Mouse (Mus musculus): ENCODE measurements around the gene Tktl1. TPM values are rescaled to one million over a fixed set of nuclear protein-coding genes. Genes with fewer than 3 reads are reported as not detected.

Tktl1 gene
- polyA plus RNA-seq, 1 experiment from 2014 or later, result 0.08 TPM

GRCm38 (mm10) chrX:74254153-74254887 is 77.3 kb downstream of the Tktl1 start, which contains the start of gene Emd:
Gene Emd, plus strand, starts transcription at chrX:74254687.
- 23% methylated on average over 39 of the region's 39 CpGs for WGBS
- ATAC-seq (ENCODE audit: low FRiP score) (peak; percentile 96), DNase-seq (ENCODE audit: low spot score) (peak; percentile 87)
- peaks cover 6% of the 10 kb centered on the region for H3K4me1 ChIP-seq (replicated peaks; ENCODE audit: control insufficient read depth, insufficient read depth, low read length)
- peaks cover 15% of the 10 kb centered on the region for H3K36me3 ChIP-seq (replicated peaks; ENCODE audit: control insufficient read depth, insufficient read depth)
- peak within 1 kb of the TSS; percentile 90 for H3K27ac ChIP-seq
- peak within 1 kb of the TSS; percentile 67 for H3K4me2 ChIP-seq (replicated peaks)
- H3K4me3 ChIP-seq (replicated peaks; ENCODE audit: low read length), result peak within 1 kb of the TSS; percentile 54
- H3K27me3 ChIP-seq (ENCODE audit: control insufficient read depth, insufficient read depth, low read length), result no peaks in the 10 kb centered on the region
- no peaks in the 10 kb centered on the region for H3K9me3 ChIP-seq (ENCODE audit: control insufficient read depth, low read length)
- H3K9ac ChIP-seq, result peak within 1 kb of the TSS; percentile 75

GRCm38 (mm10) chrX:74254888-74255565 is 78.0 kb downstream of the Tktl1 start:
- H3K9me3 ChIP-seq (ENCODE audit: control insufficient read depth, low read length), result no peaks in the 10 kb centered on the region
- ATAC-seq (ENCODE audit: low FRiP score), result no peak; the same call in 1 of the 2 replicates
- no peak for DNase-seq (ENCODE audit: low spot score)
- 24% methylated on average over 29 of the region's 31 CpGs for WGBS
- peak overlapping the region; percentile 54 for H3K4me3 ChIP-seq (replicated peaks; ENCODE audit: low read length)
- H3K9ac ChIP-seq, result peak overlapping the region; percentile 75
- H3K36me3 ChIP-seq (replicated peaks; ENCODE audit: control insufficient read depth, insufficient read depth), result peaks cover 15% of the 10 kb centered on the region
- H3K27ac ChIP-seq, result peak overlapping the region; percentile 90
- H3K27me3 ChIP-seq (ENCODE audit: control insufficient read depth, insufficient read depth, low read length), result no peaks in the 10 kb centered on the region
- peak overlapping the region; percentile 67 for H3K4me2 ChIP-seq (replicated peaks)
- peaks cover 6% of the 10 kb centered on the region for H3K4me1 ChIP-seq (replicated peaks; ENCODE audit: control insufficient read depth, insufficient read depth, low read length)

- Histone ChIP-seq H3K27me3 (ENCODE audit: control insufficient read depth, insufficient read depth, low read length) (no peaks in the 10 kb centered on the region), H3K4me2 (replicated peaks) (no peak overlapping the region), H3K27ac (no peak overlapping the region), H3K4me1 (replicated peaks; ENCODE audit: control insufficient read depth, insufficient read depth, low read length) (peaks cover 6% of the 10 kb centered on the region), H3K4me3 (replicated peaks; ENCODE audit: low read length) (no peak overlapping the region), H3K36me3 (replicated peaks; ENCODE audit: control insufficient read depth, insufficient read depth) (peaks cover 15% of the 10 kb centered on the region), H3K9me3 (ENCODE audit: control insufficient read depth, low read length) (no peaks in the 10 kb centered on the region), H3K9ac (no peak overlapping the region)
- ATAC-seq (ENCODE audit: low FRiP score), result no peak
- WGBS, result 98% methylated on average over 3 of the region's 3 CpGs
- DNase-seq (ENCODE audit: low spot score), result no peak
Observed at GRCm38 (mm10) chrX:74257746-74258145, 80.7 kb downstream of the Tktl1 start.

Other genes starting within 250 kb of the Tktl1 start
- 11.3 and 15.4 TPM in 2 replicates for gene Renbp, start 246.4 kb upstream of the Tktl1 start, polyA plus RNA-seq (2014; fragmentation: Nextera tagmentation; extraction: Ambion mirVana)
- 55.3 and 57.3 TPM in 2 replicates for gene Hcfc1, start 210.9 kb upstream of the Tktl1 start, polyA plus RNA-seq (2014; fragmentation: Nextera tagmentation; extraction: Ambion mirVana)
- gene Irak1, start 153.3 kb upstream of the Tktl1 start, polyA plus RNA-seq (2014; fragmentation: Nextera tagmentation; extraction: Ambion mirVana), result 30.9 and 31.2 TPM in 2 replicates
- gene Opn1mw, start 49.8 kb upstream of the Tktl1 start, polyA plus RNA-seq (2014; fragmentation: Nextera tagmentation; extraction: Ambion mirVana), result not detected in 2 replicates
- 15.5 and 15.6 TPM in 2 replicates for gene Mecp2, start 41.9 kb upstream of the Tktl1 start, polyA plus RNA-seq (2014; fragmentation: Nextera tagmentation; extraction: Ambion mirVana)
- gene Tex28, start 9.4 kb upstream of the Tktl1 start, polyA plus RNA-seq (2014; fragmentation: Nextera tagmentation; extraction: Ambion mirVana), result not detected in 2 replicates
- 92.7 and 100.0 TPM in 2 replicates for gene Flna, start 72.6 kb downstream of the Tktl1 start, polyA plus RNA-seq (2014; fragmentation: Nextera tagmentation; extraction: Ambion mirVana)
- gene Emd, start 77.4 kb downstream of the Tktl1 start, polyA plus RNA-seq (2014; fragmentation: Nextera tagmentation; extraction: Ambion mirVana), result 14.7 and 17.0 TPM in 2 replicates
- gene Rpl10, start 93.6 kb downstream of the Tktl1 start, polyA plus RNA-seq (2014; fragmentation: Nextera tagmentation; extraction: Ambion mirVana), result 484 and 540 TPM in 2 replicates
- 48.4 and 56.5 TPM in 2 replicates for gene Taz, start 104.7 kb downstream of the Tktl1 start, polyA plus RNA-seq (2014; fragmentation: Nextera tagmentation; extraction: Ambion mirVana)
- 3.0 and 3.6 TPM in 2 replicates for gene Dnase1l1, start 105.1 kb downstream of the Tktl1 start, polyA plus RNA-seq (2014; fragmentation: Nextera tagmentation; extraction: Ambion mirVana)
- gene Atp6ap1, start 119.8 kb downstream of the Tktl1 start, polyA plus RNA-seq (2014; fragmentation: Nextera tagmentation; extraction: Ambion mirVana), result 248 and 297 TPM in 2 replicates
- gene Gdi1, start 127.7 kb downstream of the Tktl1 start, polyA plus RNA-seq (2014; fragmentation: Nextera tagmentation; extraction: Ambion mirVana), result 781 and 862 TPM in 2 replicates
- 45.3 and 46.8 TPM in 2 replicates for gene Fam50a, start 135.8 kb downstream of the Tktl1 start, polyA plus RNA-seq (2014; fragmentation: Nextera tagmentation; extraction: Ambion mirVana)
- gene Plxna3, start 151.8 kb downstream of the Tktl1 start, polyA plus RNA-seq (2014; fragmentation: Nextera tagmentation; extraction: Ambion mirVana), result 44.5 and 45.6 TPM in 2 replicates
- gene Lage3, start 176.4 kb downstream of the Tktl1 start, polyA plus RNA-seq (2014; fragmentation: Nextera tagmentation; extraction: Ambion mirVana), result 64.0 and 87.6 TPM in 2 replicates
- gene Ubl4a, start 196.0 kb downstream of the Tktl1 start, polyA plus RNA-seq (2014; fragmentation: Nextera tagmentation; extraction: Ambion mirVana), result 68.4 and 74.3 TPM in 2 replicates
- 7.1 and 9.5 TPM in 2 replicates for gene Slc10a3, start 196.1 kb downstream of the Tktl1 start, polyA plus RNA-seq (2014; fragmentation: Nextera tagmentation; extraction: Ambion mirVana)
- 33.2 and 36.0 TPM in 2 replicates for gene Fam3a, start 216.0 kb downstream of the Tktl1 start, polyA plus RNA-seq (2014; fragmentation: Nextera tagmentation; extraction: Ambion mirVana)
- gene Ikbkg, start 216.0 kb downstream of the Tktl1 start, polyA plus RNA-seq (2014; fragmentation: Nextera tagmentation; extraction: Ambion mirVana), result 17.8 and 21.5 TPM in 2 replicates

All from hindbrain, embryonic 14.5 days (tissue).